8 mouse cellular contexts compared by ENCODE assay signal in genomic region chrX:12080095-12080903, GRCm38 (mm10).
DNase-seq lines count a peak whose midpoint lies in the region; ATAC-seq lines count a peak whose summit lies in the region.

No protein-coding gene starts in this region.

- H3K27ac ChIP-seq in heart, embryonic 10.5 days: peak overlapping the region; percentile 92
- H3K27ac ChIP-seq in kidney, embryonic 14.5 days (ENCODE audit: low read depth, low read length): peak overlapping the region; percentile 89
- H3K27ac ChIP-seq in liver, embryonic 15.5 days (replicated peaks): peak overlapping the region; percentile 66
- H3K27ac ChIP-seq in neural tube, embryonic 11.5 days (ENCODE audit: low read depth, low read length): peak overlapping the region; percentile 87

- no peaks in the 10 kb centered on the region for H3K36me3 ChIP-seq in heart, embryonic 10.5 days
- H3K36me3 ChIP-seq in kidney, embryonic 14.5 days (ENCODE audit: control insufficient read depth, insufficient read depth, low read length): no peaks in the 10 kb centered on the region
- H3K36me3 ChIP-seq in liver, embryonic 15.5 days (replicated peaks): no peaks in the 10 kb centered on the region
- H3K36me3 ChIP-seq in neural tube, embryonic 11.5 days (ENCODE audit: control insufficient read depth, insufficient read depth, low read length): no peaks in the 10 kb centered on the region

- H3K27me3 ChIP-seq in heart, embryonic 10.5 days (ENCODE audit: insufficient read depth, poor library complexity, severe bottlenecking): peaks cover 98% of the 10 kb centered on the region
- H3K27me3 ChIP-seq in kidney, embryonic 14.5 days (ENCODE audit: control insufficient read depth, insufficient read depth, low read length): peaks cover 57% of the 10 kb centered on the region; the same call in 1 of the 2 replicates
- peaks cover 100% of the 10 kb centered on the region for H3K27me3 ChIP-seq in liver, embryonic 15.5 days
- H3K27me3 ChIP-seq in neural tube, embryonic 11.5 days (ENCODE audit: control insufficient read depth, insufficient read depth, low read length): peaks cover 64% of the 10 kb centered on the region

- peak overlapping the region; percentile 74 for H3K4me3 ChIP-seq in heart, embryonic 10.5 days
- H3K4me3 ChIP-seq in kidney, embryonic 14.5 days (ENCODE audit: low read length): peak overlapping the region; percentile 66
- H3K4me3 ChIP-seq in liver, embryonic 15.5 days (replicated peaks): peak overlapping the region; percentile 70
- H3K4me3 ChIP-seq in neural tube, embryonic 11.5 days (ENCODE audit: low read depth, low read length): peak overlapping the region; percentile 59

- peaks cover 29% of the 10 kb centered on the region for H3K4me1 ChIP-seq in heart, embryonic 10.5 days
- peaks cover 12% of the 10 kb centered on the region for H3K4me1 ChIP-seq in kidney, embryonic 14.5 days (ENCODE audit: control insufficient read depth, insufficient read depth, low read length)
- H3K4me1 ChIP-seq in liver, embryonic 15.5 days (replicated peaks): peaks cover 44% of the 10 kb centered on the region
- H3K4me1 ChIP-seq in neural tube, embryonic 11.5 days (ENCODE audit: control insufficient read depth, insufficient read depth, low read length): peaks cover 13% of the 10 kb centered on the region; the same call in 1 of the 2 replicates

- ATAC-seq in kidney, embryonic 14.5 days (ENCODE audit: low FRiP score, low TSS enrichment): peak; percentile 30; the same call in 1 of the 2 replicates
- peak; percentile 58 for ATAC-seq in liver, embryonic 15.5 days (ENCODE audit: insufficient read depth)
- peak; percentile 37 for ATAC-seq in neural tube, embryonic 11.5 days (ENCODE audit: insufficient read depth, low FRiP score, low TSS enrichment)

- no peaks in the 10 kb centered on the region for H3K9me3 ChIP-seq in heart, embryonic 10.5 days
- H3K9me3 ChIP-seq in kidney, embryonic 14.5 days (ENCODE audit: control insufficient read depth, low read length): no peaks in the 10 kb centered on the region
- H3K9me3 ChIP-seq in liver, embryonic 15.5 days (replicated peaks): no peaks in the 10 kb centered on the region
- H3K9me3 ChIP-seq in neural tube, embryonic 11.5 days (ENCODE audit: control insufficient read depth, low read length): no peaks in the 10 kb centered on the region

- peak overlapping the region; percentile 68 for H3K4me2 ChIP-seq in kidney, embryonic 14.5 days (replicated peaks; ENCODE audit: low read depth, low read length)
- peak overlapping the region; percentile 91 for H3K4me2 ChIP-seq in liver, embryonic 15.5 days
- H3K4me2 ChIP-seq in neural tube, embryonic 11.5 days (ENCODE audit: low read depth): peak overlapping the region; percentile 70

- WGBS in heart, embryonic 10.5 days: under 1% methylated on average over 62 of the region's 97 CpGs
- WGBS in kidney, embryonic 14.5 days: 4% methylated on average over 51 of the region's 97 CpGs
- whole genome bisulfite sequencing in liver, embryonic 15.5 days (ENCODE audit: insufficient replicate concordance): 3% methylated on average over 48 of the region's 97 CpGs
- WGBS in neural tube, embryonic 11.5 days: 0% methylated on average over 13 of the region's 97 CpGs

- peak; percentile 50 to 58 for DNase-seq in B cell, adult 2 months
- peak; percentile 69 for DNase-seq in adrenal gland, adult 18-20 months (ENCODE audit: low spot score in 2 of 2)
- peak; percentile 74 for DNase-seq in embryo, embryonic 9.5 days (ENCODE audit: extremely low spot score)
- peak; percentile 82 for DNase-seq in heart, embryonic 10.5 days (ENCODE audit: low spot score)
- peak; percentile 77 for DNase-seq in neural tube, embryonic 11.5 days (ENCODE audit: low spot score)
- DNase-seq in testis, postnatal 10 days (ENCODE audit: low spot score): peak; percentile 61

- peak overlapping the region; percentile 78 for H3K9ac ChIP-seq in kidney, embryonic 14.5 days (ENCODE audit: low read depth, low read length)
- peak overlapping the region; percentile 63 for H3K9ac ChIP-seq in liver, embryonic 15.5 days
- peak overlapping the region; percentile 81 for H3K9ac ChIP-seq in neural tube, embryonic 11.5 days (ENCODE audit: low read length)

Comparison
In these comparisons a context has a peak if more than half of its experiments do, and no peak if none do; other contexts are left out.
1. Peak in every context shown above with its lines: DNase-seq, ATAC-seq, H3K4me3 ChIP-seq and H3K27ac ChIP-seq.